Mouse (Mus musculus) small intestine, adult 2 months (tissue): Measurements from ENCODE around the gene Npnt.

Experiments used
- CTCF ChIP-seq: fragments of 200-500 bp; IDR thresholded peaks from 2 replicates; pipeline ENCODE4 v1.5.1; 2012; ENCODE audit warnings: low read depth, mild to moderate bottlenecking, control low read depth, inconsistent platforms, low read length, moderate library complexity, mixed read lengths; ENCODE audit not compliant: insufficient replicate concordance, insufficient read length; ENCODE audit errors: extremely low read depth
- POLR2A ChIP-seq: fragments of 200-500 bp; IDR thresholded peaks from 2 replicates; pipeline ENCODE4 v1.6.1; 2012; ENCODE audit warnings: low read depth, mild to moderate bottlenecking, control low read depth, inconsistent platforms, low read length, moderate library complexity

GRCm38 (mm10) chr3:132945669-132946068, 4.4 kb downstream of the Npnt start:
- TF ChIP-seq CTCF (no peak), POLR2A (no peak)
